In genomic region chr2:152693233-152693632, GRCm38 (mm10) we compare ENCODE assay signal across 8 mouse cellular contexts. TPM values are rescaled to one million over a fixed set of nuclear protein-coding genes. Genes with fewer than 3 reads are reported as not detected.
A peak's percentile ranks its signal among the peaks of the same experiment; 100 is the strongest.
DNase-seq lines count a peak whose midpoint lies in the region; ATAC-seq and TF ChIP-seq lines count a peak whose summit lies in the region.

No protein-coding gene starts in this region.

- H3K27ac ChIP-seq in kidney, adult 2 months (ENCODE audit: insufficient read depth, low read depth, low read length) = peak overlapping the region; percentile 30; the same call in 1 of the 2 replicates
- H3K27ac ChIP-seq in liver, embryonic 14.5 days = no peak overlapping the region

- peaks cover 3% of the 10 kb centered on the region; the same call in 1 of the 2 replicates for H3K4me1 ChIP-seq in kidney, adult 2 months (ENCODE audit: control insufficient read depth, insufficient read depth, low read length)
- H3K4me1 ChIP-seq in liver, embryonic 14.5 days (replicated peaks; ENCODE audit: control insufficient read depth in 2 of 2, insufficient read depth in 2 of 2, low read length in 1 of 2) = 0 out of 4 replicates have a peak, but pooled peaks cover 0 to 2% of the 10 kb centered on the region in 2 experiments

- no peaks in the 10 kb centered on the region for H3K9me3 ChIP-seq in liver, embryonic 14.5 days (ENCODE audit: control insufficient read depth, low read length)

- peak; percentile 60 for ATAC-seq in granulocyte monocyte progenitor cell, adult 5-6 weeks (replicated peaks; ENCODE audit: poor library complexity, severe bottlenecking)
- peak; percentile 19; the same call in 1 of the 2 replicates for ATAC-seq in liver, embryonic 14.5 days (ENCODE audit: insufficient read depth)

- 7% methylated on average over 9 of the region's 9 CpGs for WGBS in kidney, adult 2 months
- 13% methylated on average over 9 of the region's 9 CpGs for WGBS in liver, embryonic 14.5 days (ENCODE audit: insufficient replicate concordance)

- peak; percentile 84 for TF ChIP-seq CTCF in kidney, adult 2 months (conservative IDR thresholded peaks at IDR 0.05; ENCODE audit: insufficient read depth, insufficient read length, low read depth, low read length)
- TF ChIP-seq CTCF in liver, embryonic 14.5 days (IDR thresholded peaks at IDR 0.05; ENCODE audit: low read depth) = peak; percentile 95

- peak overlapping the region; percentile 50 for H3K4me2 ChIP-seq in liver, embryonic 14.5 days (ENCODE audit: low read depth)

- TF ChIP-seq POLR2A in kidney, adult 2 months (IDR thresholded peaks at IDR 0.05; ENCODE audit: low read depth, low read length) = no peak

- peak overlapping the region; percentile 31 for H3K9ac ChIP-seq in liver, embryonic 14.5 days (replicated peaks)

- peak; percentile 67 for DNase-seq in CD4-positive helper T cell, adult 2 months (ENCODE audit: low read depth, low spot score)
- peak; percentile 87 for DNase-seq in ZHBTc4 (ENCODE audit: low read depth, low spot score)
- DNase-seq in embryo, embryonic 10.5 days (ENCODE audit: low spot score) = peak; percentile 90
- peak; percentile 76 for DNase-seq in kidney, adult 2 months
- DNase-seq in liver, embryonic 14.5 days (ENCODE audit: low read depth in 3 of 3, low spot score in 3 of 3) = peak; percentile 45 to 55 (median 51)
- DNase-seq in natural killer cell, adult 2 months (ENCODE audit: low spot score in 2 of 2) = peak; percentile 47 to 66
- DNase-seq in thymus, postnatal 0 days (ENCODE audit: low spot score) = peak; percentile 80

- no peaks in the 10 kb centered on the region for H3K27me3 ChIP-seq in kidney, adult 2 months (replicated peaks; ENCODE audit: control insufficient read depth, insufficient read depth, low read length)
- no peaks in the 10 kb centered on the region for H3K27me3 ChIP-seq in liver, embryonic 14.5 days (ENCODE audit: control insufficient read depth, insufficient read depth, low read length)

- no peak overlapping the region for H3K4me3 ChIP-seq in kidney, adult 2 months (ENCODE audit: insufficient read depth, low read depth, low read length)
- H3K4me3 ChIP-seq in liver, embryonic 14.5 days (ENCODE audit: insufficient read depth in 1 of 2, low read depth in 2 of 2, low read length in 2 of 2) = 0 out of 4 replicates have a peak overlapping the region, but pooled peaks of 1 of the 2 experiments have one; percentile 4

- no peak for TF ChIP-seq EP300 in liver, embryonic 14.5 days (IDR thresholded peaks at IDR 0.05; ENCODE audit: low read depth)

- H3K36me3 ChIP-seq in kidney, adult 2 months (ENCODE audit: control insufficient read depth, insufficient read depth, low read length) = no peaks in the 10 kb centered on the region
- H3K36me3 ChIP-seq in liver, embryonic 14.5 days (replicated peaks; ENCODE audit: control insufficient read depth, insufficient read depth, low read depth) = peaks cover 8% of the 10 kb centered on the region

RNA-seq across cellular contexts. Expression of gene Mcts2, which starts 6.4 kb away (rescaled TPM):
- 11.7 and 14.5 TPM in 2 replicates for total RNA-seq in granulocyte monocyte progenitor cell, adult 5-6 weeks (2014; fragmentation: Nextera tagmentation)
- 5.7 and 10.9 TPM in 2 replicates for total RNA-seq in granulocyte monocyte progenitor cell, adult 5-6 weeks (2017)
- polyA plus RNA-seq in kidney, adult 2 months (2012; rRNA removed) = 8.4 and 10.1 TPM in 2 replicates
- 4.3 and 10.3 TPM in 2 replicates for polyA plus RNA-seq in liver, embryonic 14.5 days (2012; rRNA removed)
- polyA plus RNA-seq in liver, embryonic 14.5 days (2014; fragmentation: Nextera tagmentation; extraction: Ambion mirVana) = 14.7 and 15.2 TPM in 2 replicates
- 15.6 and 17.2 TPM in 2 replicates for polyA plus RNA-seq in thymus, postnatal 0 days (2015; fragmentation: Nextera tagmentation; extraction: Ambion mirVana)

RNA-seq across cellular contexts. Expression of gene H13, which starts 24.0 kb away (rescaled TPM):
- 180 and 213 TPM in 2 replicates for total RNA-seq in granulocyte monocyte progenitor cell, adult 5-6 weeks (2014; fragmentation: Nextera tagmentation)
- 150 and 235 TPM in 2 replicates for total RNA-seq in granulocyte monocyte progenitor cell, adult 5-6 weeks (2017)
- polyA plus RNA-seq in kidney, adult 2 months (2012; rRNA removed) = 129 and 161 TPM in 2 replicates
- 24.1 and 27.4 TPM in 2 replicates for polyA plus RNA-seq in liver, embryonic 14.5 days (2012; rRNA removed)
- polyA plus RNA-seq in liver, embryonic 14.5 days (2014; fragmentation: Nextera tagmentation; extraction: Ambion mirVana) = 38.1 and 39.4 TPM in 2 replicates
- 196 and 200 TPM in 2 replicates for polyA plus RNA-seq in thymus, postnatal 0 days (2015; fragmentation: Nextera tagmentation; extraction: Ambion mirVana)

RNA-seq across cellular contexts. Expression of gene Id1, which starts 42.8 kb away (rescaled TPM):
- 5.5 and 7.6 TPM in 2 replicates for total RNA-seq in granulocyte monocyte progenitor cell, adult 5-6 weeks (2014; fragmentation: Nextera tagmentation)
- total RNA-seq in granulocyte monocyte progenitor cell, adult 5-6 weeks (2017) = 5.0 and 6.6 TPM in 2 replicates
- 156 and 235 TPM in 2 replicates for polyA plus RNA-seq in kidney, adult 2 months (2012; rRNA removed)
- polyA plus RNA-seq in liver, embryonic 14.5 days (2012; rRNA removed) = 45.6 and 50.6 TPM in 2 replicates
- 20.7 and 22.6 TPM in 2 replicates for polyA plus RNA-seq in liver, embryonic 14.5 days (2014; fragmentation: Nextera tagmentation; extraction: Ambion mirVana)
- 22.9 and 23.9 TPM in 2 replicates for polyA plus RNA-seq in thymus, postnatal 0 days (2015; fragmentation: Nextera tagmentation; extraction: Ambion mirVana)
